Mouse (Mus musculus): ENCODE data around the gene Sv2b. TPM values are rescaled to one million over a fixed set of nuclear protein-coding genes. Genes with fewer than 3 reads are reported as not detected.

Sv2b gene
- polyA plus RNA-seq, 1 experiment: 0.15 TPM

- no peaks in the 10 kb centered on the region for H3K4me1 ChIP-seq (ENCODE audit: control insufficient read depth, insufficient read depth, insufficient read length, low read length)
- H3K36me3 ChIP-seq (ENCODE audit: control insufficient read depth, insufficient read depth, low read length): no peaks in the 10 kb centered on the region
- TF ChIP-seq CTCF (IDR thresholded peaks at IDR 0.05; ENCODE audit: extremely low read depth, insufficient read length, insufficient replicate concordance, low read depth, low read length) (no peak), POLR2A (IDR thresholded peaks at IDR 0.05; ENCODE audit: low read depth, low read length) (no peak)
- no peak overlapping the region for H3K27ac ChIP-seq (ENCODE audit: insufficient read depth, low read depth, low read length)
- WGBS: 59% methylated on average over 3 of the region's 3 CpGs
- H3K4me3 ChIP-seq (ENCODE audit: low read depth, low read length): no peak overlapping the region
- H3K27me3 ChIP-seq (ENCODE audit: control insufficient read depth, insufficient read depth, low read length): no peaks in the 10 kb centered on the region
These were observed 34.5 kb downstream of the Sv2b start for GRCm38 (mm10) chr7:75274518-75274917.

- WGBS: 79% methylated on average over 2 of the region's 2 CpGs
- H3K27ac ChIP-seq (ENCODE audit: insufficient read depth, low read depth, low read length): no peak overlapping the region
- no peaks in the 10 kb centered on the region for H3K36me3 ChIP-seq (ENCODE audit: control insufficient read depth, insufficient read depth, low read length)
- TF ChIP-seq CTCF (IDR thresholded peaks at IDR 0.05; ENCODE audit: extremely low read depth, insufficient read length, insufficient replicate concordance, low read depth, low read length) (no peak), POLR2A (IDR thresholded peaks at IDR 0.05; ENCODE audit: low read depth, low read length) (no peak)
- H3K27me3 ChIP-seq (ENCODE audit: control insufficient read depth, insufficient read depth, low read length): no peaks in the 10 kb centered on the region
- no peak overlapping the region for H3K4me3 ChIP-seq (ENCODE audit: low read depth, low read length)
- H3K4me1 ChIP-seq (ENCODE audit: control insufficient read depth, insufficient read depth, insufficient read length, low read length): no peaks in the 10 kb centered on the region
These were observed 35.4 kb downstream of the Sv2b start for GRCm38 (mm10) chr7:75273633-75274032.

GRCm38 (mm10) chr7:75271921-75272381, 37.1 kb downstream of the Sv2b start:
- H3K27me3 ChIP-seq (ENCODE audit: control insufficient read depth, insufficient read depth, low read length): no peaks in the 10 kb centered on the region

GRCm38 (mm10) chr7:75271306-75271705, 37.8 kb downstream of the Sv2b start:
- Histone ChIP-seq H3K4me1 (ENCODE audit: control insufficient read depth, insufficient read depth, insufficient read length, low read length) (no peaks in the 10 kb centered on the region), H3K27me3 (ENCODE audit: control insufficient read depth, insufficient read depth, low read length) (no peaks in the 10 kb centered on the region), H3K27ac (ENCODE audit: insufficient read depth, low read depth, low read length) (no peak overlapping the region), H3K4me3 (ENCODE audit: low read depth, low read length) (no peak overlapping the region), H3K36me3 (ENCODE audit: control insufficient read depth, insufficient read depth, low read length) (no peaks in the 10 kb centered on the region)
- WGBS: 79% methylated on average over 3 of the region's 3 CpGs
- TF ChIP-seq POLR2A (IDR thresholded peaks at IDR 0.05; ENCODE audit: low read depth, low read length): no peak

More at GRCm38 (mm10) chr7:75271921-75272381, 37.1 kb downstream of the Sv2b start:
- Histone ChIP-seq H3K4me3 (ENCODE audit: low read depth, low read length) (no peak overlapping the region), H3K4me1 (ENCODE audit: control insufficient read depth, insufficient read depth, insufficient read length, low read length) (no peaks in the 10 kb centered on the region), H3K27ac (ENCODE audit: insufficient read depth, low read depth, low read length) (no peak overlapping the region), H3K36me3 (ENCODE audit: control insufficient read depth, insufficient read depth, low read length) (no peaks in the 10 kb centered on the region)
- 62% methylated on average over 3 of the region's 3 CpGs for WGBS
- TF ChIP-seq POLR2A (IDR thresholded peaks at IDR 0.05; ENCODE audit: low read depth, low read length): no peak
- no peak for TF ChIP-seq CTCF (IDR thresholded peaks at IDR 0.05; ENCODE audit: extremely low read depth, insufficient read length, insufficient replicate concordance, low read depth, low read length)

GRCm38 (mm10) chr7:75267236-75267635, 41.8 kb downstream of the Sv2b start:
- Histone ChIP-seq H3K4me3 (ENCODE audit: low read depth, low read length) (no peak overlapping the region), H3K27ac (ENCODE audit: insufficient read depth, low read depth, low read length) (no peak overlapping the region), H3K27me3 (ENCODE audit: control insufficient read depth, insufficient read depth, low read length) (no peaks in the 10 kb centered on the region), H3K36me3 (ENCODE audit: control insufficient read depth, insufficient read depth, low read length) (no peaks in the 10 kb centered on the region), H3K4me1 (ENCODE audit: control insufficient read depth, insufficient read depth, insufficient read length, low read length) (no peaks in the 10 kb centered on the region)
- TF ChIP-seq POLR2A (IDR thresholded peaks at IDR 0.05; ENCODE audit: low read depth, low read length): no peak
- no peak for TF ChIP-seq CTCF (IDR thresholded peaks at IDR 0.05; ENCODE audit: extremely low read depth, insufficient read length, insufficient replicate concordance, low read depth, low read length)
- 51% methylated on average over 4 of the region's 4 CpGs for WGBS

GRCm38 (mm10) chr7:75265241-75265640, 43.8 kb downstream of the Sv2b start:
- Histone ChIP-seq H3K4me1 (ENCODE audit: control insufficient read depth, insufficient read depth, insufficient read length, low read length) (no peaks in the 10 kb centered on the region), H3K27ac (ENCODE audit: insufficient read depth, low read depth, low read length) (no peak overlapping the region), H3K36me3 (ENCODE audit: control insufficient read depth, insufficient read depth, low read length) (no peaks in the 10 kb centered on the region), H3K27me3 (ENCODE audit: control insufficient read depth, insufficient read depth, low read length) (no peaks in the 10 kb centered on the region), H3K4me3 (ENCODE audit: low read depth, low read length) (no peak overlapping the region)
- TF ChIP-seq POLR2A (IDR thresholded peaks at IDR 0.05; ENCODE audit: low read depth, low read length) (no peak), CTCF (IDR thresholded peaks at IDR 0.05; ENCODE audit: extremely low read depth, insufficient read length, insufficient replicate concordance, low read depth, low read length) (no peak)
- WGBS: 70% methylated on average over 4 of the region's 4 CpGs

GRCm38 (mm10) chr7:75259945-75260344, 49.1 kb downstream of the Sv2b start:
- no peaks in the 10 kb centered on the region for H3K36me3 ChIP-seq (ENCODE audit: control insufficient read depth, insufficient read depth, low read length)

More at GRCm38 (mm10) chr7:75259945-75260344, 49.1 kb downstream of the Sv2b start:
- Histone ChIP-seq H3K27me3 (ENCODE audit: control insufficient read depth, insufficient read depth, low read length) (no peaks in the 10 kb centered on the region), H3K4me1 (ENCODE audit: control insufficient read depth, insufficient read depth, insufficient read length, low read length) (no peaks in the 10 kb centered on the region), H3K4me3 (ENCODE audit: low read depth, low read length) (no peak overlapping the region), H3K27ac (ENCODE audit: insufficient read depth, low read depth, low read length) (no peak overlapping the region)
- TF ChIP-seq POLR2A (IDR thresholded peaks at IDR 0.05; ENCODE audit: low read depth, low read length): no peak
- no peak for TF ChIP-seq CTCF (IDR thresholded peaks at IDR 0.05; ENCODE audit: extremely low read depth, insufficient read length, insufficient replicate concordance, low read depth, low read length)
- 67% methylated on average over 3 of the region's 3 CpGs for WGBS

All from small intestine, adult 2 months (tissue).